Mouse (Mus musculus): ENCODE data around the gene Tmem25.

DNA sequence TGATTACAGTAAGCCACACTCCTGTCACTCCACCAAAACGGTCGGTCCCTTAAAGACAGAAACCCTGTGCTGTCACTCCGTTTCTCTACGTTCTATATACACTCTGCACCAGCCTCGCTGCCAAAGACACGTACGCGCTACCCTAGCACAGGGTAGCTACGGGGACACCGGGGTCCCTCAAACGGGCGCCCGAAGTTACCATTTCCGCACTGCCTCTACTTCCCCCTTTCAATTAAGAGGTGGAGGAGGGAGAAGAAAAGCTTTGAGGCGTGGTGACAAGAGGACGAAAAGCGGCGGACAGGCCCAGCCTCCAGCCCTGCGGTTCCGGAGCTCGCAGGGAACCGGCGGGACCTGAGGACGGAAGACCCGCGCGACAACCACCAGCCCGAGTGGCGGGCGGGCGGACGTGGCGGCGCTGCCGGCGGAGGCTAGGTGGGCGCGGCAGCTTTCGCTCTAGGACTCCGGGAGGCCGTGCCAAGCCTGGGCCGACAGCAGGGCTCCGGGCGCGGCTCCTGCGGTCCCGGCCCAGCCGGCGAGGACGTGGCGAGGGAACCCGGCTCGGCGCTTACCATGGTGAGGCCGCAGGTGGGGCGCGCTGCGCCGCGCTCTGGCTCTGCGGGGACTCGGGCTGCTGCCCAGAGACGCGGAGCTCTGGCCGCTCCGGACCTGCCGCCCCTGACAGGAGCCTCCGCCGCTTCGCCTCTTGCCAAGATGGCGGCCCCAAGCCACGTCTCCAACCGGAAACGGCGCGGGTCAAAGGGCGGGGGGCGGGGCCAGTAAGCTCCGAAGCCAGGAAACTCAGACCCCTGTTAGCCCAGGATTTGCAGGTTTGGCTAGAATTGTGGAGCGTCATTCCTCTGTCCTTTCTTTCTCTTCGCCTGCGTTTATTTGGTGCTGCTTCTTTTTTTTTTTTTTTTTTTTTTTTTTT is 31.7 kb downstream of the Tmem25 start, which contains the start of the genes Arcn1 and Ift46:
- TF ChIP-seq POLR2A (IDR thresholded peaks at IDR 0.05; ENCODE audit: low read depth, low read length) (peak; percentile 77), CTCF (conservative IDR thresholded peaks at IDR 0.05; ENCODE audit: insufficient read depth, insufficient read length, low read depth, low read length) (no peak)
